Mouse (Mus musculus) testis, adult 2 months (tissue): ENCODE measurements at regions not wholly inside any gene's neighbourhood (a gene's known extent, or its start where the extent isn't known, plus 50 kb on each side); places are given as distances from the start of the nearest gene placed in this dataset.

ENCODE experiments used
- H3K27ac ChIP-seq: fragments of 200-500 bp; 2 replicates; pipeline ENCODE4 v1.5.1; 2012; ENCODE audit warnings: low read depth, low read length; ENCODE audit not compliant: control insufficient read depth, insufficient read depth
- H3K27me3 ChIP-seq: fragments of 200-500 bp; 2 replicates; pipeline ENCODE4 v1.6.1; 2012; ENCODE audit warnings: mild to moderate bottlenecking, low read length, moderate library complexity; ENCODE audit not compliant: control insufficient read depth, insufficient read depth
- H3K36me3 ChIP-seq: fragments of 200-500 bp; 2 replicates; pipeline ENCODE4 v1.6.1; 2012; ENCODE audit warnings: mild to moderate bottlenecking, low read length; ENCODE audit not compliant: control insufficient read depth, insufficient read depth
- H3K4me1 ChIP-seq: fragments of 200-500 bp; 2 replicates; pipeline ENCODE4 v1.6.1; 2012; ENCODE audit warnings: low read length; ENCODE audit not compliant: control insufficient read depth, insufficient read depth
- H3K4me3 ChIP-seq: fragments of 200-500 bp; 2 replicates; pipeline ENCODE4 v1.5.1; 2012; ENCODE audit warnings: low read depth, mild to moderate bottlenecking, low read length, moderate library complexity, mixed read lengths; ENCODE audit not compliant: control insufficient read depth
- CTCF ChIP-seq: fragments of 200-500 bp; IDR thresholded peaks from 2 replicates; pipeline ENCODE4 v1.5.1; 2012; ENCODE audit warnings: low read depth, mild to moderate bottlenecking, inconsistent platforms, low read length, moderate library complexity; ENCODE audit not compliant: control insufficient read depth, insufficient read depth, insufficient replicate concordance
- POLR2A ChIP-seq: fragments of 200-500 bp; IDR thresholded peaks from 2 replicates; pipeline ENCODE4 v1.6.1; 2012; ENCODE audit warnings: low read depth, mild to moderate bottlenecking, inconsistent platforms, low read length, moderate library complexity; ENCODE audit not compliant: control insufficient read depth

DNA sequence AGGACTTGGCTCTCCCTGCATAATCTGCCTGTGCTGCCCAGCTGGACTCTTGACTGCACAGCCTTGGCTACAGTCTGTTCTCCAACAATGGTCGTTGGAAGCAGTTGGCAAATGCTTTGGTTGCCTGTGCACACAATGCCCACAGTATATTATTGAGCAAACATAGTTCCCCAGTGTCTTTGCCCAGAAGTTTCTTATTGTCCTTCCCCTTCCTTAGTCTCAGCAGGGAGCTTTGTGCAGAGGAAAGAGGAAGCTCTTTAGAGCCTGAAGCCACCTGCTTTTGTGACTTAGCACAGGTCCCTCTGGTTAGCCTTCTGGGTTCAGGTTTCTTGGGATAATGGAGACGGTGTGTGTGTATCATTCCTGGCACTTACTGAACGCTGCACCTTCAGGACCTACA is 80.9 kb upstream of the Id2 start:
- TF ChIP-seq POLR2A, result no peak
- Histone ChIP-seq H3K4me1 (no peaks in the 10 kb centered on the region; the same call in 1 of the 2 replicates), H3K27ac (no peak overlapping the region), H3K4me3 (no peak overlapping the region), H3K36me3 (no peaks in the 10 kb centered on the region), H3K27me3 (no peaks in the 10 kb centered on the region)

GRCm38 (mm10) chr12:25176565-25176964 is 79.6 kb upstream of the Id2 start:
- H3K27ac ChIP-seq, result no peak overlapping the region
- no peaks in the 10 kb centered on the region; the same call in 1 of the 2 replicates for H3K4me1 ChIP-seq
- TF ChIP-seq POLR2A, result no peak
- TF ChIP-seq CTCF, result no peak
- H3K36me3 ChIP-seq, result no peaks in the 10 kb centered on the region
- H3K27me3 ChIP-seq, result no peaks in the 10 kb centered on the region
- H3K4me3 ChIP-seq, result no peak overlapping the region

DNA sequence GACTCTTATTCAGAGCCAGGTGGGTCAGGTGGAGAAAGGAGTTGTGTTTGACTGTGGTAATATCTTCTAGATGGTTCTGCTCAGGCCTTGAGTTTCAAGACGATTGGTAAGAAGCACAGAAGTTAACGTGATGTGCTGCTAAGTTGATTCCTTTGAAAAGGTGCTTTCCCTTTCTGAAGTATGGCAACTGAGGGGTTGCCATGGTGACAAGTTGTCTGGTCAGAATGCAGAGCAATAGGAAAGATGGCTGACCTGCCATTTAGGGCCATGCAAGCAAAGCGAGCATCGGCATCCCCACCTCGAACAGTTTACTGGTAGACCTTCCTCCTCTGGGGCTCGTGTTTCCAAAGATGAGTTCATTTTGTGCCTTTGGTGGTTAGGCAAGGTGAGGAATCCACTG is 76.1 kb upstream of the Id2 start:
- H3K27ac ChIP-seq, result no peak overlapping the region
- no peaks in the 10 kb centered on the region for H3K27me3 ChIP-seq
- TF ChIP-seq POLR2A, result no peak
- TF ChIP-seq CTCF, result no peak
- no peaks in the 10 kb centered on the region for H3K36me3 ChIP-seq
- no peak overlapping the region for H3K4me3 ChIP-seq
- no peaks in the 10 kb centered on the region; the same call in 1 of the 2 replicates for H3K4me1 ChIP-seq

DNA sequence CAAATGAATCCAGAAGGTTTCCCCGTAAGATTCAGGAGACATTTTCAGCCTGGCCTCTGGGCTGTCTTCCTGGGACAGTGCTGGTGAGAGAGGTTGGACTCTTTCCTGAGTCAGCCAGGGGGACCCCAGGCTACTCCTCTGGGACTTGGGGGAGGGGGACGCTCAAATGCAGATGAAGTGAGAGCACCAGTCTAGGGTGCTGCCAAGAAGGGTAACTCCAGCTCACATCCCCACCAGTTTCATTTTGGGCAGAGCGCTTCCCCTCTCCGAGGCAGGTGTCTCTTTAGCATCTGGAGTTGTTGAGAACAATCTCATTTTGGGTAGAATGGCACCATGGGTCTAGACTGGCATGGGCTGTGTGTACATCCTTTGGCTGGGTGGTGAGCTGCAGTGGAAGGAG is 75.5 kb upstream of the Id2 start:
- H3K27ac ChIP-seq, result no peak overlapping the region
- no peak overlapping the region for H3K4me3 ChIP-seq
- H3K27me3 ChIP-seq, result no peaks in the 10 kb centered on the region
- H3K36me3 ChIP-seq, result no peaks in the 10 kb centered on the region
- no peaks in the 10 kb centered on the region; the same call in 1 of the 2 replicates for H3K4me1 ChIP-seq
- TF ChIP-seq CTCF (no peak), POLR2A (no peak)

- H3K4me1 ChIP-seq, result no peaks in the 10 kb centered on the region; the same call in 1 of the 2 replicates
- no peaks in the 10 kb centered on the region for H3K36me3 ChIP-seq
- H3K4me3 ChIP-seq, result no peak overlapping the region
- H3K27me3 ChIP-seq, result no peaks in the 10 kb centered on the region
- no peak overlapping the region for H3K27ac ChIP-seq
- TF ChIP-seq POLR2A, result no peak
- no peak for TF ChIP-seq CTCF
Observed at GRCm38 (mm10) chr12:25169611-25170010, 72.7 kb upstream of the Id2 start.

GRCm38 (mm10) chr12:25168213-25168545 is 71.2 kb upstream of the Id2 start:
- no peak for TF ChIP-seq POLR2A
- TF ChIP-seq CTCF, result no peak
- Histone ChIP-seq H3K27ac (no peak overlapping the region), H3K27me3 (no peaks in the 10 kb centered on the region)

DNA sequence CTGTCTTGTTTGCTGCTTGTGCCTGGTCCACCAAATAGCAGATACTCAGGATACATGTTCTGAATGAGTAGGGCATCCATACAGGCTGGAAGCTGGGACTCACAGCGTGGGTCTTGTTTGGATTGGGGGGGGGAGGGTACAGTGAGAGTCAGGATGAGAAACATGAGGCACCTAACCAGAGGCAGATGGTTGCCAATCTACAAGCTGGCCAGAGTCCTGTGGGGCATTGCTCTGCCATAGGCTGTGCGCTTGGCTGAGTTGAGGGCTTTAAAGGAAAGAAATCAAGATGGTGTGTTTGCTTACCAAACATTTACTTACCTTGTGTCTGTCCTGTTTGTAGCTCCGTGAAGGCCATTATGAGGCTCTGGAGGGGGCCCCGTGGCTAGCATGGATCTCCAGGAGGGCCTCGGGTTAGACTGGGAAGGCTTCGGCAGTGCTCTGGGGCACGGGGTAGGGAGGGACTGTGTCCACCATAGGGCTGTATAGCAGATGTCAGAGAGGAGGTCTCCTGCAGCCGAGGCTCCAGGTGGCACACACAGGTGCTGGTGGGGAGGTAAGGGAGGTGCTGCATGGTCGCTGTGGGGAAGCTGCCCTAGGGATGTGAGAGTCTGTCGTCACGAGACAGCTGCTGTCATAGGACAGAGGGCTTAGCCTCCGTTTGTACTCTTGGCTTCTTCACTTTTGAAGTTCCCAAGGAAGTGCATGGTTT is 70.7 kb upstream of the Id2 start:
- no peak overlapping the region for H3K4me3 ChIP-seq
- H3K4me1 ChIP-seq, result peaks cover 1% of the 10 kb centered on the region; the same call in 1 of the 2 replicates
- H3K27ac ChIP-seq, result no peak overlapping the region
- no peaks in the 10 kb centered on the region for H3K36me3 ChIP-seq
- H3K27me3 ChIP-seq, result no peaks in the 10 kb centered on the region
- TF ChIP-seq CTCF (no peak), POLR2A (no peak)

More at GRCm38 (mm10) chr12:25168213-25168545, 71.2 kb upstream of the Id2 start:
- Histone ChIP-seq H3K36me3 (no peaks in the 10 kb centered on the region), H3K4me3 (no peak overlapping the region), H3K4me1 (no peaks in the 10 kb centered on the region; the same call in 1 of the 2 replicates)

- no peaks in the 10 kb centered on the region for H3K27me3 ChIP-seq
- TF ChIP-seq CTCF (no peak), POLR2A (no peak)
- no peaks in the 10 kb centered on the region for H3K36me3 ChIP-seq
- H3K27ac ChIP-seq, result no peak overlapping the region
- H3K4me3 ChIP-seq, result no peak overlapping the region
- H3K4me1 ChIP-seq, result peaks cover 2% of the 10 kb centered on the region; the same call in 1 of the 2 replicates
Observed at GRCm38 (mm10) chr12:25166525-25166924, 69.6 kb upstream of the Id2 start.
